Mouse (Mus musculus): Measurements from ENCODE around the gene Rpl12.
A peak's percentile ranks its signal among the peaks of the same experiment; 100 is the strongest.

Gene Rpl12

DNA sequence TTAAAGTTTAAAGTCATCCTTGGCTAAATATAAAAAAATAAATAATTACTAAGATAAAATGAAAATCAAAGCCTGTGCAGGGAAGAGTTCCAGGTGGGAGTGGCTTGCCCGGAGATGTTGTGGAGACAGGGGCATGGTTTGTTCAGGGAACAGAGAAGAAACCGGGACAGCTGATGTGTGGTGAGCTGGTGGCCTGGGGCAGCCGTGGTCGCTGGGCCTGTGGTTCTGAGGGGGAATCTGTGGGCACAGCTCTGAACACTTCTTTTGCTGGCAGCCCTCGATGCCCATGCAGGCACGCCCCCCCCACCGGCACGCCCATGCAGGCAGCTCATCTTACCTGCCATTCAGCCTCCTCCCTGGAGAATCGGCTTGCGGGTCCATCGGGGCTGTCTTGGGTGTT, 13.9 kb upstream of the Rpl12 start:
- DNase-seq, result no peak

GRCm38 (mm10) chr2:32954581-32954980, 6.8 kb upstream of the Rpl12 start:
- no peak for DNase-seq

- DNase-seq, result peak; percentile 58
Observed at GRCm38 (mm10) chr2:32957344-32957743, 4.0 kb upstream of the Rpl12 start.

GRCm38 (mm10) chr2:32960273-32960672, 1.1 kb upstream of the Rpl12 start:
- DNase-seq, result no peak

- no peak for DNase-seq
Observed at GRCm38 (mm10) chr2:32962062-32962874, 909 bp downstream of the Rpl12 start.

- DNase-seq, result no peak
Observed at GRCm38 (mm10) chr2:32962875-32963220, 1.5 kb downstream of the Rpl12 start.

- no peak for DNase-seq
Observed at GRCm38 (mm10) chr2:32963544-32963943, 2.2 kb downstream of the Rpl12 start.

DNA sequence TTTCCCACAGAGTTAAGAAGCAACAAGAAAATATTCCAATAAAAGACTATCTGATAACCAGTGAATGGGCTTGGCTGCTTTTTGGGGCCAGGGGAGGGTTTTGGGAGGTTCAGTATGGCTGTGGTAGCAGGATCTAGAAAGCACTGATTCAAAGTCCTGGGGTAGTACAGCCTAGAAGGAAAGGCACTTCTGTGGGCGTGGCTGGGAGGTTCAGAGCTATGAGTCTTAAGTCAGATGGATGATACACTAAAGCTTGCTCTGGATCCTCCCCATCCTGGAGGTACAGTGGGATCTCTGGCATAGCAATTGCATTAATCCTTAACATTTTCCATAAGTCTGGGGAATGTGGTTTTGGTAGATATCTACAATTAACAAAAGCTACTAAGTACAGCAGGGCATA, 2.6 kb downstream of the Rpl12 start:
- no peak for DNase-seq

- DNase-seq, result no peak
Observed at GRCm38 (mm10) chr2:32964659-32965457, 3.5 kb downstream of the Rpl12 start.

GRCm38 (mm10) chr2:32965511-32966183, 4.3 kb downstream of the Rpl12 start:
- no peak for DNase-seq

GRCm38 (mm10) chr2:32966184-32966688, 4.9 kb downstream of the Rpl12 start:
- no peak for DNase-seq

GRCm38 (mm10) chr2:32966689-32967631, 5.6 kb downstream of the Rpl12 start:
- DNase-seq, result peak; percentile 86

- no peak for DNase-seq
Observed at GRCm38 (mm10) chr2:32968024-32968614, 6.8 kb downstream of the Rpl12 start.

- no peak for DNase-seq
Observed at GRCm38 (mm10) chr2:32969326-32969725, 8.0 kb downstream of the Rpl12 start.

DNA sequence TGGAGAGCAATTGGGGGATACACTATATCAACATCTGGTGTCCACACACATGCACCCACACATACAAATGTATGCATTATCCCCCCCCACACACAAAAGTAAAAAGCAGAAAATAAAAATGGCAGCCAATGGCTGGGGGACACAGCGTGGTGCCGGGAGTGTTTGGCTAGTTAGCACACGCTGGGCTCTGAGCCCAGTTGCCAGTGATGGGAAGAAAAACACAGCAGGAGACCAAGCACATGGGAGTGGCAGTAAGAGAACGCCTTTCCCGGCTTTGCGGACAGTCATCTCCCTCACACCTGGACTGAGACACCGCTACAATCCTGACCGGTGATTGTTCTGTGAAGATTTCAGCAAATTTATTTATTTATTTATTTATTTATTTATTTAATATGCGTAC, 9.9 kb downstream of the Rpl12 start:
- DNase-seq, result no peak

GRCm38 (mm10) chr2:32974216-32974615, 12.9 kb downstream of the Rpl12 start:
- no peak for DNase-seq

DNA sequence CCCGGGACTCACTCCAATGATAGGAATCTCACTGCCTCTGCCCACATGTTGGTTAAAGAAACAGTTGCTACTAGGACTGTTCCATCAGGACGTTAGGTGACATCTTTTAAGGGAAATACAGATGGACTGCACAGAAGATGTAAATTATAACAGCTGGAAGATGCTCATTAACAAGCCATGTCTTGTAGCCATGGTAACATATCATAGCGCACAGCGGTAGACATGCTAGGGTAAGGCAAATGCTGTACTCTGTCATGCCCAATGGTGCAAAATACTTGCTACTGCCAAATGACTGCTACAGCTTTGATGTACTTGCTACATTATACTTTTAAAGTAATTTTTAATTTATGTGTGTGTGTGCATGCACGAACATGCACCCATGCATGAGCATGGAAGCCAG, 15.8 kb downstream of the Rpl12 start:
- no peak for DNase-seq

DNA sequence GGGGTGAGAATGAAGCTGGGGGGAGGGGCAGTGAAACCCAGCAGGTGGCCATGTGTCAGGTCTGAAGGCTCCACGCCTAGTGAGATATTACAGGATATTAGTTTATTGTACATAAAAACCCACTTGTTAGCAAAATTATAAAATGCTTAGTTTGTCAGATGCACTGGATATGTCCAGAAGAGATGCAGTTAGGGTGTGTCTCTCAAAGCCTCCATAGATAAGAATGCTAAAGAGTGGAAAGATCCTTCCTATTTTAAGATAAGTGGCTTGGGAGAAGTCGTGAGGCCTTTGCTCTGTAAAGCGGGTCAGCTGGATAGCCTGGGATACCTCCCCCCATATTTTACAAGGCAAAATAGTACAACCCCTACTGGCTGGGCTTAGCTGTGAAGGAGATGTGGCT, 17.3 kb downstream of the Rpl12 start:
- DNase-seq, result no peak

DNA sequence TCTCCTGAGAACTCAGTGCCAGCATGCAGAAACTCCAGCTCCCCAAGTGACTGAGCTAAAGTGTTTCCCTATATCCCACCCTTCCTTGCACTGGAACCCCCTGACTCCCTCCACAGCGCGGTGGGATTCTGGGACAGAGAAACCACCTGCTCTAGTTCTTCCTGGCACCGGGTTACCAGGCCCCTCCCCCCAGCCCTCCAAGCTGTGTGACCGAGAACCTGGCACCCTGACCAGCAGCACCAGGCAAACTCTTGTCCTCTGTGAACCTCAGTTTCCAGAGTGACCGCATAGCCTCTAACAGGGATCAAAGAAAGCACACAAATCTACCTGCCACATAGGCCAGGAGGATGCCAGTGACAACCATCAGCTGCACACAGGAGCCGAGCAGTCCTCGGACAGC, 18.3 kb downstream of the Rpl12 start:
- no peak for DNase-seq

- no peak for DNase-seq
Observed at GRCm38 (mm10) chr2:32981281-32981680, 19.9 kb downstream of the Rpl12 start.

GRCm38 (mm10) chr2:32981725-32982271, 20.4 kb downstream of the Rpl12 start, which contains the start of gene Slc2a8:
TSS of gene Slc2a8 (minus strand) at chr2:32982083.
- DNase-seq, result peak; percentile 85

DNA sequence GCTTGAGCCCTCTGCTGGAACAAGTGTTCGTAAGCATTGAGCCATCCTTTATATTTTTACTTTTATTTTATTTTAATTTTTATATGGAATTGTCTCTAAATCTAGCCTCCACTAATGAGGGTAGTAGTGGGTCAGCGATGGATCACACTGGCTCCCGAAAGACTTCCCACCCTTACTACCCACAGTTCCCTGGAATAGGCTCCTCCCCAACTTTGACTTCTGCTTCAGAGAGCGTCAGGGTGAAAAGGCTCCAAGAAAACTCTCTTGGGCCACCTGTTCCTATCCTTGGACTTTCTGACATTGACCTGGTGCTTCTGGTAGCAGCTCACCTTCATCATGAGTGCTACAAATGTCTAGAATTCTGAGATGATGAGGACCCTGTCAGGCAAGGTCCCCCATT, 21.3 kb downstream of the Rpl12 start:
- DNase-seq, result no peak
